Comparison of ENCODE assay signal across 10 mouse cellular contexts in genomic region chr2:149422564-149422963, GRCm38 (mm10). TPM values are rescaled to one million over a fixed set of nuclear protein-coding genes. Genes with fewer than 3 reads are reported as not detected.
DNase-seq lines count a peak whose midpoint lies in the region; ATAC-seq and TF ChIP-seq lines count a peak whose summit lies in the region.
"Had no signal": no experiment of that assay in that cellular context is flagged by ENCODE, and none has a peak within 500 bp of the region (broad histone marks: within the 10 kb centered on the region; RNA-seq: fewer than 3 reads in every experiment).

No protein-coding gene starts in this region.

- TF ChIP-seq CTCF in liver, adult 2 months (IDR thresholded peaks at IDR 0.05; ENCODE audit: low read depth, low read length): no peak

- ATAC-seq in liver, embryonic 12.5 days: no peak
- peak; percentile 67 for ATAC-seq in forebrain, embryonic 16.5 days
- peak; percentile 73 for ATAC-seq in neural tube, embryonic 14.5 days (ENCODE audit: low read depth)

- H3K9ac ChIP-seq in liver, adult 2 months (ENCODE audit: low read depth, low read length): no peak overlapping the region
- H3K9ac ChIP-seq in liver, embryonic 12.5 days: no peak overlapping the region
- no peak overlapping the region for H3K9ac ChIP-seq in forebrain, embryonic 16.5 days (replicated peaks; ENCODE audit: low read depth, low read length)
- H3K9ac ChIP-seq in neural tube, embryonic 14.5 days (replicated peaks; ENCODE audit: low read depth, low read length): no peak overlapping the region

- no peaks in the 10 kb centered on the region for H3K9me3 ChIP-seq in liver, embryonic 12.5 days (replicated peaks)
- no peaks in the 10 kb centered on the region for H3K9me3 ChIP-seq in forebrain, embryonic 16.5 days (ENCODE audit: control insufficient read depth, low read length)
- H3K9me3 ChIP-seq in neural tube, embryonic 14.5 days (ENCODE audit: control insufficient read depth, low read length): no peaks in the 10 kb centered on the region

- H3K4me3 ChIP-seq in liver, adult 2 months (ENCODE audit: insufficient read depth, low read depth, low read length): no peak overlapping the region
- no peak overlapping the region for H3K4me3 ChIP-seq in liver, embryonic 12.5 days
- no peak overlapping the region for H3K4me3 ChIP-seq in forebrain, embryonic 16.5 days (replicated peaks; ENCODE audit: low read length)
- H3K4me3 ChIP-seq in neural tube, embryonic 14.5 days (ENCODE audit: low read depth, low read length): no peak overlapping the region

- no peak for TF ChIP-seq POLR2A in liver, adult 2 months (IDR thresholded peaks at IDR 0.05; ENCODE audit: extremely low read depth, insufficient read depth, low read length)

- H3K27me3 ChIP-seq in liver, adult 2 months (ENCODE audit: control insufficient read depth, insufficient read depth, low read length): no peaks in the 10 kb centered on the region
- no peaks in the 10 kb centered on the region for H3K27me3 ChIP-seq in liver, embryonic 12.5 days (replicated peaks)
- H3K27me3 ChIP-seq in forebrain, embryonic 16.5 days (replicated peaks; ENCODE audit: control insufficient read depth, insufficient read depth, low read length): no peaks in the 10 kb centered on the region
- no peaks in the 10 kb centered on the region for H3K27me3 ChIP-seq in neural tube, embryonic 14.5 days (ENCODE audit: control insufficient read depth, insufficient read depth, low read length)

- H3K36me3 ChIP-seq in liver, adult 2 months (ENCODE audit: control insufficient read depth, insufficient read depth, low read length): no peaks in the 10 kb centered on the region
- H3K36me3 ChIP-seq in liver, embryonic 12.5 days: no peaks in the 10 kb centered on the region
- no peaks in the 10 kb centered on the region for H3K36me3 ChIP-seq in forebrain, embryonic 16.5 days (ENCODE audit: control insufficient read depth, insufficient read depth)
- H3K36me3 ChIP-seq in neural tube, embryonic 14.5 days (ENCODE audit: control insufficient read depth, insufficient read depth, low read length): no peaks in the 10 kb centered on the region

- intact Hi-C loops in gastrocnemius, postnatal 14 days (cut with DNase I; ENCODE audit: low total_unique reads): no loop called here

- H3K27ac ChIP-seq in liver, adult 2 months (replicated peaks; ENCODE audit: insufficient read depth, low read depth, low read length): no peak overlapping the region
- no peak overlapping the region for H3K27ac ChIP-seq in liver, embryonic 12.5 days
- H3K27ac ChIP-seq in forebrain, embryonic 16.5 days (ENCODE audit: low read length): no peak overlapping the region
- H3K27ac ChIP-seq in neural tube, embryonic 14.5 days (ENCODE audit: low read depth, low read length): no peak overlapping the region

- H3K4me2 ChIP-seq in liver, embryonic 12.5 days: no peak overlapping the region
- H3K4me2 ChIP-seq in forebrain, embryonic 16.5 days (ENCODE audit: low read length): no peak overlapping the region
- no peak overlapping the region for H3K4me2 ChIP-seq in neural tube, embryonic 14.5 days (ENCODE audit: low read depth, low read length)

- peak; percentile 46 for DNase-seq in liver, adult 2 months (ENCODE audit: extremely low read depth, low read depth, low spot score)
- peak; percentile 1 for DNase-seq in c-Kit-positive CD71-negative TER-119-negative erythroid progenitor cells, embryonic 14.5 days (ENCODE audit: low read depth)
- DNase-seq in layer of hippocampus, adult 9-11 months: peak; percentile 2
- no peak for DNase-seq in gastrocnemius, postnatal 14 days
- no peak for DNase-seq in spleen, adult 12 weeks (ENCODE audit: low spot score)

- WGBS in liver, adult 2 months: 15% methylated on average over 4 of the region's 4 CpGs
- WGBS in liver, embryonic 12.5 days (ENCODE audit: insufficient replicate concordance): 23% methylated on average over 3 of the region's 4 CpGs
- WGBS in forebrain, embryonic 16.5 days: 22% methylated on average over 3 of the region's 4 CpGs
- 28% methylated on average over 3 of the region's 4 CpGs for WGBS in neural tube, embryonic 14.5 days

- no peaks in the 10 kb centered on the region for H3K4me1 ChIP-seq in liver, adult 2 months (ENCODE audit: control insufficient read depth, insufficient read depth, low read length)
- H3K4me1 ChIP-seq in liver, embryonic 12.5 days: no peaks in the 10 kb centered on the region
- no peaks in the 10 kb centered on the region for H3K4me1 ChIP-seq in forebrain, embryonic 16.5 days (replicated peaks; ENCODE audit: control insufficient read depth, insufficient read depth, low read length)
- H3K4me1 ChIP-seq in neural tube, embryonic 14.5 days (ENCODE audit: control insufficient read depth, insufficient read depth, low read length): no peaks in the 10 kb centered on the region

- no peaks in the 10 kb centered on the region for H3K79me2 ChIP-seq in liver, adult 2 months (ENCODE audit: control insufficient read depth, insufficient read depth, low read length)

RNA-seq across cellular contexts. Expression of gene Cst10, which starts 17.7 kb away (rescaled TPM):
- total RNA-seq in liver, adult 2 months (2014; rRNA removed): not detected in 2 replicates
- not detected in 2 replicates for polyA plus RNA-seq in liver, adult 2 months (2012; rRNA removed)
- not detected in 2 replicates for polyA plus RNA-seq in liver, embryonic 12.5 days (2016; fragmentation: Nextera tagmentation; extraction: Ambion mirVana)
- not detected in 2 replicates for polyA plus RNA-seq in forebrain, embryonic 16.5 days (2015; fragmentation: Nextera tagmentation; extraction: Ambion mirVana)
- polyA plus RNA-seq in neural tube, embryonic 14.5 days (2014; fragmentation: Nextera tagmentation; extraction: Ambion mirVana): not detected in 2 replicates
- not detected for total RNA-seq in gastrocnemius, postnatal 14 days (2021)
- total RNA-seq: layer of hippocampus, adult 8-10 months had no signal
- polyA plus RNA-seq: small intestine, adult 2 months had no signal

Comparison
In these comparisons a context has a peak if more than half of its experiments do, and no peak if none do; other contexts are left out.
1. DNase-seq: peak in liver, adult 2 months (single experiment), c-Kit-positive CD71-negative TER-119-negative erythroid progenitor cells, embryonic 14.5 days (single experiment) and layer of hippocampus, adult 9-11 months (single experiment); none in gastrocnemius, postnatal 14 days (single experiment) and spleen, adult 12 weeks (single experiment).